Mouse (Mus musculus): ENCODE results near the gene Tcf25. TPM values are rescaled to one million over a fixed set of nuclear protein-coding genes. Genes with fewer than 3 reads are reported as not detected.
A peak's percentile ranks its signal among the peaks of the same experiment; 100 is the strongest.

Gene Tcf25
- polyA plus RNA-seq (2015; fragmentation: Nextera tagmentation; extraction: Ambion mirVana): 137 and 144 TPM in 2 replicates

- H3K4me1 ChIP-seq (replicated peaks): peaks cover 21% of the 10 kb centered on the region
- ATAC-seq (replicated peaks; ENCODE audit: insufficient number of reproducible peaks, insufficient read depth, low FRiP score, low read depth): peak; percentile 92
- no peaks in the 10 kb centered on the region for H3K9me3 ChIP-seq (replicated peaks)
- H3K4me3 ChIP-seq: peak within 1 kb of the TSS; percentile 80
- peak within 1 kb of the TSS; percentile 73 for H3K9ac ChIP-seq
- peak within 1 kb of the TSS; percentile 95 for H3K27ac ChIP-seq
- WGBS: under 1% methylated on average over 75 of the region's 75 CpGs
- peaks cover 6% of the 10 kb centered on the region; the same call in 1 of the 2 replicates for H3K36me3 ChIP-seq
- no peaks in the 10 kb centered on the region for H3K27me3 ChIP-seq
- peak within 1 kb of the TSS; percentile 88 for H3K4me2 ChIP-seq
Measured at GRCm38 (mm10) chr8:123373403-123374238, at the start of gene Tcf25. Tcf25 (plus strand) TSS chr8:123373753.

DNA sequence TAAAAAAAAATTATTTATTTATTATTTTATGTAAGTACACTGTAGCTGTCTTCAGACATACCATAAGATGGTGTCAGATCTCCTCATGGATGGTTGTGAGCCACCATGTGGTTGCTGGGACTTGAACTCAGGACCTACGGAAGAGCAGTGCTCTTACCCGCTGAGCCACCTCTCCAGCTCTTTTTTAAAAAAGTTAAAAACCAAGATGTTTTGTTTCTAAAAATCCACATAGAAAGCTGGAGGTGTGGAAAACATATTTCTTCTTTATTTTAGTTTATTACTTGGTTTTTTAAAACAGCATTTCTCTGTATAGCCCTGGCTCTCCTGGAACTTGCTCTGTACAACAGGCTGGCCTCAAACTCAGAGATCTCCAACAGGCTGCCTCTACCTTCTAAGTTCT is 45.0 kb upstream of the Tcf25 start:
- Histone ChIP-seq H3K9ac (no peak overlapping the region), H3K4me1 (replicated peaks) (peaks cover 11% of the 10 kb centered on the region), H3K9me3 (replicated peaks) (no peaks in the 10 kb centered on the region), H3K27ac (no peak overlapping the region), H3K4me3 (no peak overlapping the region), H3K4me2 (no peak overlapping the region), H3K27me3 (peaks cover 15% of the 10 kb centered on the region; the same call in 1 of the 2 replicates), H3K36me3 (no peaks in the 10 kb centered on the region)
- no peak for ATAC-seq (replicated peaks; ENCODE audit: insufficient number of reproducible peaks, insufficient read depth, low FRiP score, low read depth)
- 93% methylated on average over 2 of the region's 2 CpGs for WGBS

DNA sequence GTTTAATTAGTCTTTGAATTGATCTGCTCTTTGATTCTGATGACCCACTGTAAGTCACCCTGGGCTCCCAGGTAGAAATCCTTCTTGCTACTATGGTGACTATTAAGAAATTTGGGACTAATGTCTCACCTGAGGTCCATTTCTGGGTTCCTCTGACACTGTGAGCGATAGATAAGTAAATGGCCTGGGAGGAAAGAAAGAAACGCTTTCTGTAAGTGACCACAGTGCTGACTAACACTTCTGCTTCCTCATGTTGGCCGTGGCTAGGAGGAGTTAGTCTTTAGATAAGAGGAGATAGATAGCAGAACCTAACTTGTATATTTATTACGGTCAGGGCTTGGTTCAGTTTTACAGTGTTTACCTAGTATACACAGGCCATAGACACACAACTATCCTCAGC is 44.2 kb upstream of the Tcf25 start:
- peaks cover 18% of the 10 kb centered on the region for H3K4me1 ChIP-seq (replicated peaks)
- H3K36me3 ChIP-seq: no peaks in the 10 kb centered on the region
- no peaks in the 10 kb centered on the region for H3K9me3 ChIP-seq (replicated peaks)
- no peak overlapping the region for H3K4me3 ChIP-seq
- H3K27ac ChIP-seq: no peak overlapping the region
- no peak overlapping the region for H3K4me2 ChIP-seq
- WGBS: 41% methylated on average over 4 of the region's 4 CpGs
- H3K9ac ChIP-seq: no peak overlapping the region
- ATAC-seq (replicated peaks; ENCODE audit: insufficient number of reproducible peaks, insufficient read depth, low FRiP score, low read depth): no peak
- H3K27me3 ChIP-seq: peaks cover 23% of the 10 kb centered on the region

- ATAC-seq (replicated peaks; ENCODE audit: insufficient number of reproducible peaks, insufficient read depth, low FRiP score, low read depth): no peak
- WGBS: 65% methylated on average over 5 of the region's 5 CpGs
Measured at GRCm38 (mm10) chr8:123329961-123330360, 43.6 kb upstream of the Tcf25 start.

GRCm38 (mm10) chr8:123330701-123331100 is 42.9 kb upstream of the Tcf25 start:
- 56% methylated on average over 6 of the region's 6 CpGs for WGBS
- peaks cover 19% of the 10 kb centered on the region for H3K4me1 ChIP-seq (replicated peaks)
- no peak overlapping the region for H3K27ac ChIP-seq
- H3K4me3 ChIP-seq: no peak overlapping the region
- no peak for ATAC-seq (replicated peaks; ENCODE audit: insufficient number of reproducible peaks, insufficient read depth, low FRiP score, low read depth)
- no peak overlapping the region for H3K4me2 ChIP-seq
- peaks cover 28% of the 10 kb centered on the region for H3K27me3 ChIP-seq
- no peak overlapping the region for H3K9ac ChIP-seq
- H3K9me3 ChIP-seq (replicated peaks): no peaks in the 10 kb centered on the region
- H3K36me3 ChIP-seq: no peaks in the 10 kb centered on the region

More at GRCm38 (mm10) chr8:123329961-123330360, 43.6 kb upstream of the Tcf25 start:
- Histone ChIP-seq H3K9me3 (replicated peaks) (no peaks in the 10 kb centered on the region), H3K27me3 (peaks cover 29% of the 10 kb centered on the region), H3K4me3 (no peak overlapping the region), H3K4me2 (no peak overlapping the region), H3K4me1 (replicated peaks) (peaks cover 19% of the 10 kb centered on the region), H3K9ac (no peak overlapping the region), H3K36me3 (no peaks in the 10 kb centered on the region), H3K27ac (no peak overlapping the region)

DNA sequence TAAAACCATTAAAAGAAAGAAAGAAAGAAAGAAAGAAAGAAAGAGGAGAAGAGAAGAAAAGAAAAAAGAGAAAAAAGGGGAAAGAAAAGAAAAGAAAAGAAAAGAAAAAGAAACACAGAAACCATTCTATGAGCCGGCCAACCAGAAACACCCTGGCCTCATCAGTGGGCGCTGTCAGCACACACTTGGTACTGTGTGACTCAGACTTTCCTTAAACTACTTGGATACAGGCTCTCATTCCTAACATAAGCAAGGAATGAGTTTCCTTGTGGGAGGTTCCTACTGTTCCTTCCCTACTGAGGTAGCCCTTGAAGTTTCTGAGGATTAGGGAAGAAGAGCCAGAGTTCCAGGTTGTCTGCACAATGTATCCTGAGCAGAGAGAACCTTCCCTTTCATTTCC is 42.3 kb upstream of the Tcf25 start:
- H3K4me1 ChIP-seq (replicated peaks): peaks cover 19% of the 10 kb centered on the region
- H3K27me3 ChIP-seq: peaks cover 26% of the 10 kb centered on the region
- no peaks in the 10 kb centered on the region for H3K36me3 ChIP-seq
- no peak overlapping the region for H3K27ac ChIP-seq
- no peak overlapping the region for H3K4me3 ChIP-seq
- no peak overlapping the region for H3K4me2 ChIP-seq
- no peaks in the 10 kb centered on the region for H3K9me3 ChIP-seq (replicated peaks)
- H3K9ac ChIP-seq: no peak overlapping the region
- 43% methylated on average over 2 of the region's 2 CpGs for WGBS
- no peak for ATAC-seq (replicated peaks; ENCODE audit: insufficient number of reproducible peaks, insufficient read depth, low FRiP score, low read depth)

- Histone ChIP-seq H3K36me3 (no peaks in the 10 kb centered on the region), H3K27ac (no peak overlapping the region), H3K9ac (no peak overlapping the region), H3K4me2 (peak overlapping the region; percentile 92), H3K27me3 (peaks cover 25% of the 10 kb centered on the region), H3K9me3 (replicated peaks) (no peaks in the 10 kb centered on the region), H3K4me1 (replicated peaks) (peaks cover 19% of the 10 kb centered on the region), H3K4me3 (peak overlapping the region; percentile 59)
- no peak for ATAC-seq (replicated peaks; ENCODE audit: insufficient number of reproducible peaks, insufficient read depth, low FRiP score, low read depth)
- 23% methylated on average over 8 of the region's 8 CpGs for WGBS
Measured at GRCm38 (mm10) chr8:123331810-123332209, 41.7 kb upstream of the Tcf25 start.

GRCm38 (mm10) chr8:123332262-123333090 is 41.1 kb upstream of the Tcf25 start, which contains the start of gene Spire2:
Spire2 (plus strand) TSS chr8:123332713.
- H3K9me3 ChIP-seq (replicated peaks): no peaks in the 10 kb centered on the region
- WGBS: under 1% methylated on average over 76 of the region's 85 CpGs
- no peak within 1 kb of the TSS for H3K9ac ChIP-seq
- H3K4me1 ChIP-seq (replicated peaks): peaks cover 19% of the 10 kb centered on the region
- H3K36me3 ChIP-seq: no peaks in the 10 kb centered on the region
- H3K27ac ChIP-seq: no peak within 1 kb of the TSS
- H3K27me3 ChIP-seq: peaks cover 24% of the 10 kb centered on the region
- peak within 1 kb of the TSS; percentile 92 for H3K4me2 ChIP-seq
- ATAC-seq (replicated peaks; ENCODE audit: insufficient number of reproducible peaks, insufficient read depth, low FRiP score, low read depth): peak; percentile 76
- H3K4me3 ChIP-seq: peak within 1 kb of the TSS; percentile 59

DNA sequence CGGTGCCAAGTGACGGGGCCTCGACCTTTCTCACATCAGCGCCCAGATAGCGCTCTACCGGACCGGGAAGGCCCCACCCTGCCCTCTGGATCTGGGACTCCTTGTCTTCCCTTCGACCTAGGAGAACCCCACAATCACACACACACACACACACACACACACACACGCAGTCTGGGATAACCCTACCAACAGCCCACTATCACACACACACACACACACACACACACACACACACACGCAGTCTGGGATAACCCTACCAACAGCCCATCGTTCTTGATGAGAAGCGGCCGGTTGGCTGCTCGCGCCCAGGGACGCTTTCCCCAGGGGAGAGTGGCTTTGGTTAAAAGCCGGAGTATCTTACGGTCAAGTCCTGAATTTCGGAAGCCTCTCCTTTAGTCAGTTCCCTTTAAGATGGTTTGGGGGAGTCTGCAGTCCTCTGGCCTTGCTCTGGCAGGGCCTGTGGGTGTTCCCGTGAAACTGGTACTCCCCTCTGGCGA is 40.4 kb upstream of the Tcf25 start:
- Histone ChIP-seq H3K4me1 (replicated peaks) (peaks cover 19% of the 10 kb centered on the region), H3K27ac (no peak overlapping the region), H3K4me3 (peak overlapping the region; percentile 59), H3K9ac (no peak overlapping the region), H3K4me2 (peak overlapping the region; percentile 92), H3K9me3 (replicated peaks) (no peaks in the 10 kb centered on the region), H3K36me3 (no peaks in the 10 kb centered on the region), H3K27me3 (peaks cover 24% of the 10 kb centered on the region)
- 6% methylated on average over 19 of the region's 21 CpGs for WGBS
- ATAC-seq (replicated peaks; ENCODE audit: insufficient number of reproducible peaks, insufficient read depth, low FRiP score, low read depth): no peak; the same call in 1 of the 2 replicates

DNA sequence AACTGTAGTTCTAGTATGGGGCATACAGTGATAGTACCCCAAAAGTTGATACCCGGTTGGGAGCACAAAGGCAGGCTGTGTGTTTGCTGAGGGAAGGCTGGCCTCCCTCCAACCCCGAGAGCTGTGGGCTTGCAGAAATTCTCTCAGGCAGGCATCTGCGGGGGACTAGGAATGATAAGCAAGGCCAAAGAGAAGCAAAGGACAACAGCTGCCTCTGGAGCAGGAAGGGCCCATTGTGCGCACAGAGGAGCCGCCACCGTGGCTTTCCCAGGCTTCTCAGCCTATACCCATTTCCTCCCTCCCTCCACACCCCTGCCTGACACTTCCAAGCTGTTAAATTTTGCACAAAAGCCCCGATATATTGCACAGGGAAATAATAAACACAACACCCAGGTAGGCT is 39.7 kb upstream of the Tcf25 start:
- Histone ChIP-seq H3K36me3 (no peaks in the 10 kb centered on the region), H3K27me3 (peaks cover 24% of the 10 kb centered on the region), H3K9ac (no peak overlapping the region), H3K4me1 (replicated peaks) (peaks cover 19% of the 10 kb centered on the region), H3K27ac (no peak overlapping the region), H3K4me2 (0 out of 2 replicates have a peak overlapping the region, but pooled peaks have one; percentile 92), H3K4me3 (peak overlapping the region; percentile 59; the same call in 1 of the 2 replicates), H3K9me3 (replicated peaks) (no peaks in the 10 kb centered on the region)
- ATAC-seq (replicated peaks; ENCODE audit: insufficient number of reproducible peaks, insufficient read depth, low FRiP score, low read depth): no peak
- WGBS: 3% methylated on average over 7 of the region's 7 CpGs

DNA sequence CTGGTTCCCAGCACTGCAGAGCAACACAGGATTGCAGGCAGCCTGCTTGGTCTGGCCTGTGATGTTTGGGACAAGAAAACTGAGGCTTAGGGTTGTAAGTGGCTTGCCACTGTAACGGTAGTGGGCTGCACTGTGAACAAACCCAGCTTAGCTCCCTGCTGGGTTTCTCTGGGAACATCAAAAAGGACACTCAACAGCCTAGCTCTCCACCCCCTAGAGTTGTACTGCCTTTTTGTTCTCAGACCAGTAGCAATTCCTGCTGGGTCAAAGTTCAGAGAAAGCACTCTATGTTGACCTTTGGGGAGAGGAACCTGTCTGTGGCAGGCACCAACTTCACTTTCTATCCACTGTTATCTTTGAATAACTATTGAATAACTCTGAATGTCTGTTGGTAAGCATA is 39.1 kb upstream of the Tcf25 start:
- Histone ChIP-seq H3K4me3 (no peak overlapping the region), H3K36me3 (no peaks in the 10 kb centered on the region), H3K4me1 (replicated peaks) (peaks cover 19% of the 10 kb centered on the region), H3K27ac (no peak overlapping the region), H3K4me2 (no peak overlapping the region), H3K9me3 (replicated peaks) (no peaks in the 10 kb centered on the region), H3K27me3 (peaks cover 24% of the 10 kb centered on the region), H3K9ac (no peak overlapping the region)
- no peak for ATAC-seq (replicated peaks; ENCODE audit: insufficient number of reproducible peaks, insufficient read depth, low FRiP score, low read depth)
- 14% methylated on average over 1 of the region's 1 CpGs for WGBS

Measured in heart, embryonic 15.5 days (tissue).